Mouse (Mus musculus) brain, embryonic 18.5 days (tissue): ENCODE data around the gene Spata13.

Source experiments
- DNase-seq: peaks from one replicate; pipeline ENCODE4 v3.0.0-alpha.2; 2012; ENCODE audit warnings: low read depth, low spot score

The Spata13 gene

DNA sequence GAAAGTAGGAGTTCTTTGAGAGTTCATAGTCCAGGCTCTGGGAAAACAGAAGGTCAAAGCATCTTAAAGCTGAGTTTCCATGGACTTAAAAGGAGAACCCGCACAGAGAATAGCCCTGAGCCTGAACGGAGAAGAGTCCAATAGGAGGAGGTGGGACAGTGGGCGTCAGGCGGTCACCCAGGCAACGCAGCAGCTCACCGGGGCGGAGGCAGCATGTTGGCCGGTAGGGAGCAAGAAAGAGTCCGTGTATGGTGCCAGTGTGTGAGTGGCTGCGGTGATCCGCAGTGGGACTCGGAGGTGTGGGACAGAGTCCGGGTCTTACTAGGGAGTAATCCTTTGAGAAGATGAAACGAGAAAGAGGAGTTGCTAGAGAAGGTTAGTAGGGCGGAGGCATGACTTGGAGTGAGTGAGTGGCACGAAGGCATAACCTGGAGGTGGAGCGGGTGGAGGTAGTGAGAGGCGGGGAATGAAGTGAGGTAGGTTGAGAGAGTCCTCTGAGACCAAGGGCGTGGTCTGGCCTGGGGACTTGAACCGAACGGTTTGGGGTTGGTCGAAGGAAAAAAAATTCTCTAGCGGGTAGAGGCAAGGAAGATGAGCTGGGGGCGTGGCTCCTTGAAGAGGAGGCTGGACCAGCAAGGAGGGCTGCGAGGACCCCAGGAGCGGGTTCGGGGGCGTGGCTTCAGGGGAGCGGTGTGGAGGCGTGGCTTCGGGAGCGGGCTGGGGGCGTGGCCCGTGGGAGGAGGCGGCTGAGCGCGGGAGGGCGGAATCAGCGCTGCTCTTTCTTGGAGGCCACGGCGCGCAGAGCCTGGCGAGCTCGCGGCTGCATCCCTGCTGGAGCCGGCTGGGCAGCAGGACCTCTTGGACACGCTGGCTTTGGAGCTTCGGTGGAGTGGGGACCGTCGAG lies at the start of gene Spata13:
Spata13 (plus strand) TSS at position 41 of the 904 bp plus-strand sequence.
- peak; percentile 58 for DNase-seq

DNA sequence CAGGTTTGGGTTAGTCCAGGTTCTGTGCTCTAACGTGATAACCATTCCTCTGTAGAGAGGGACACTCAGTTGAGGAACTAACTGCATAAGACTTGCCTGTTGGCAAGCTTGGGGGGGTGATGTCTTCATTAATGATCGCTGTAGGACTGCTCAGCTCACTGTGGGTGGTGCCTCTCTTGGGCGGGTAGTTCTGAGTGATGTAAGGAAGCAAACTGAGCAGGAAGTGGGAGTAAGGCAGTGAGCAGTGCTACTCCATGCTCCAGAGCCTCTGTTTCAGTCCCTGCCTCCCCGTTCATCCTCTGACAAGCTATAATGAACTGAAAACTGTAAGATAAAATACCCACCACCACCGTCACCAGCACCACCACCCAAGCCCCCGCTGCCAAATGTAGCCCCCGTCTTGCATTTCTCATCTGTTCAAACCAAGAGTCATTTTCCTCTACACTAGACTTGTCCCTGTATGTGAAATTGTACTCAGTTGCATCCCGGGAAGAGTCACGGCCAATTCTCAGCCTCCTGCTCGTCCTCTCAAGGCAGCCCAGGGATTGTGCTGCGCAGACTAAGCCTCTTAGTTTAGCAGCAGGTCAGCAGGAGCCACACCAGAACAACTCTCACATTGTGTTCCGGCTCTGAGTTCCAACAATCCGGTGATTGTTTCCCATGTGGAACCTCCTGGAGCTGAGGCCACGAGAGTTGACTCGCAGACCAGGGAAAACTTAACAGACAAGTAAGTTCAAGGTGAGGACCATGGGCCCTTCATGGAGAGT lies 46.9 kb upstream of the Spata13 start:
- DNase-seq, result no peak

DNA sequence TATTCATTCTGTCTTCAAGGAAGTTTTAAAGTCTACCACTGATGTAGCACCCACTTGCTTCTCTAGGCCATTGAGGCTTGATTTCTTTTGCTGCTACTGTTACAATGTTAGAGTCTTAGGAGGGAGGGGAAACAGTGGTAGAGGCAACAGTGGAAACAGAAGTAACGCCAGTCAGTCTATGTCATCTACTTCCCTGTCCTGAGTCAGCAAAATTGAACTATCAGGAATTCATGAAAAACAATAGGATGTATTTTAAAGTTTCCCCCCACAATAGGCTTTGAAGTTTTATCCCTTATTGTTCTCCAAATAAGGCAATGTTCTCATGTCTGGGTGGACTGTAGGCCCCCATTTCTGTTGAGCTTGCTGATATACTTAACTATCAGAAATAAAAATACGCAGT lies 44.8 kb upstream of the Spata13 start:
- no peak for DNase-seq

DNA sequence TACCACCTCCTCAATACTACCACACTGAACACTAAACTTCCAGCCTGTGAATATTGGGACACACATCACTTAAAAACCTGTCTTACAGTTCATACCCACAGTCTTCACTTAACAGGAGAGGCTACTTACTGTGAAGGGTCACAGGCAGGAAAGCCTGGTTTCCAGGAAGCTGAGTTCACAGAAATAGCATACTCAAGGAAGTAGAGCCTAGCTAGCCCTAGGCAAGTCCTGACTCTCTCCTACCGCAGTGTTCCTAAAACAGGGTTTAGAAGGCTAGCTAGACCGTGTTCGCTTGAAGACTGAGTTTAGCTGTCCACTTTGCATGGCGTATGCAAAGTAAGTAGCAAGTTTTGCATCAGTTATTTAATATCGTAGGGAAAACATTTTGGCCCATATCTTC lies 41.5 kb upstream of the Spata13 start:
- DNase-seq, result no peak

DNA sequence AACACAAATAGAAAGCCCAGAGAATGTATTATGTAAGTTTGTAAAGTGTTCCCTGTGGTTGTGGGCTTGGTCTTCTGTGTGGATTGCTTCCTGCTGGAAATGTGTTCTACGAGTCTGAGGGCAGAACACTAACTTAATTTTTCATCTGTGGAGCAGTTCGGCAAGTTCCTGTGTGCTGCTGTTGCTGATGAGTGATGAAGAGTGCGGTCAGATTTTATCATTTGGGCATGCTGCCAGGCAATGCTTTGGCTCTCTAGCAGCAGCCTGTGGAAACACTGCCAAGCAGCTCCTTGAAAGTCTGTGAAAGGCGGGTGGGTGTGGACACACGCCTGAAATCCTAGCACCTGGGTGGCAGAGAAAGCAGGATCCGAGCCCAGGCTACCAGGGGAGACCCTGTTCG lies 41.0 kb upstream of the Spata13 start:
- no peak for DNase-seq

DNA sequence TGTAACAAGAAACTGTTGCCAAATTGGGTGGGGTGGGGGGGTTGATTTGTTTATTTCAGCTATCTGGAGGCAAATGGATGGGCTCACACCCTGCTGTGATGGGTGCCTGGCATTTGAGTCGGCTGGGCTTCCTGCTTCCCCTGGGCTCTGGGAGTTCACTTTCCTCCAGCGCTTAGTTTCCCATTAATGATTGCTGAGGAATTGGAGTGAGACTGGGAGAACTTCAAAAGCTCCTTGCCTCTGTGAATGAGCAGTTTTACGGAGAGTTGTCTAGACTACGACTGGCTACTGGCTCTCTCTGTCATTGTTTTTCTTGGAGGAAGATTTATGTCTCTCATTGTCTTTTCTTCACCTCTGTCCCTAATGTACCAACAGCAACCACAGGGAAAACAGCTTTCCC lies 36.2 kb upstream of the Spata13 start:
- no peak for DNase-seq

DNA sequence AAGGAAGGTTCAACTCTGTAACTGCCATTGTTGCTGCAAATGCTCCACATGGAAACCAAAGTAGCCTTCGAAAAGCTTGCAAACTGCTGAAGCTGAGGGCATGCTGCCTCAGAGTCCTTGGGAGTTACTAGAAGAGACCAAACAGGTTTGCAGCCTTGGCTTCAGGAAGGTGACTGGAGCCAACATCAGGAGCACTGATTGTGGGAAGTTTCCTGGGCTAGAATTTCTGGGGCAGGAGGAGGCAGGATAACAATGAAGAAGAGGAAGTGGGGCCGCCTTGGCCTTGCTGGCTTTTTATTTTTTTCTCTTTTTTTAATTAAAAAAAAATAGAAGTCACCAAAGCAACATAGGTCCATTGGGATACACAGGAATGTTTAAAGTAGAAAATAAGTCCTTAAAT lies 34.8 kb upstream of the Spata13 start:
- DNase-seq, result no peak

DNA sequence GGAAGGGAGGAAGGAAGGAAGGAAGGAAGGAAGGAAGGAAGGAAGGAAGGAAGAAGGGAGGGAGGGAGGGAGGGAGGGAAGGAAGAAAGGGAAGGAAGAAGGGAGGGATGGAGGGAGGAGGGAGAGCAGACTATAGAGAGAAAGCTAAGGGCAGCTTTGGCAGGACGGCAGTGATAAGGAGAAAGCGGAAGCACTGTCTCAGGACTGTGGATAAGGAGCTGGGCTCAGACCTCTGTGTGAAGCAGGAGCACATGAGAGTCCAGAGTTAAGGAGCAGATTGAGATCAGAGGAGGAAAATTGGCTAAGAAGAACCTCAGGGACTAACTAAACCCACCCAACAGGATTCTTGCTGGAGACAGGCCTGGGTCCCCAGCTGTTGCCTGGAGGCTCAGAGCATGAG lies 28.2 kb upstream of the Spata13 start:
- DNase-seq, result no peak

DNA sequence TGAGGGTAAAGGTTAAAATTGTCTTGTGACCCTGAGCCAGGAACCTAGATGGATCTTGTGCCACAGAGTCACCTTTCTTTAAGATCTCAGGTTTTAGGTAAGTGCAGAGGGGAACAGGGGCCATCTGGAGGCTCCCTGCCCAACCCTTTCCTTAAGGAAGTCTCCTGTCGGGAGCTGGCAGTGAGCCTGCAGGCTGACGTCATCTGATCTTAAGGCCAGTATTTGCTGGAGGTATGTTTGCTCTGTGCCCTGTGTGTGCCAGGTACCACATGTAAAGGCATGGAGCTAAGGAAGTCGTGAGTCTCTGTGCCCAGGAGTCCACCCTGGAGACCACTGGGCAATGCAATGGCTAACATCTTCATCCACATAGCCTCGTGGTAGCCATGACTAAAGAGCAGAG lies 27.6 kb upstream of the Spata13 start:
- no peak for DNase-seq

DNA sequence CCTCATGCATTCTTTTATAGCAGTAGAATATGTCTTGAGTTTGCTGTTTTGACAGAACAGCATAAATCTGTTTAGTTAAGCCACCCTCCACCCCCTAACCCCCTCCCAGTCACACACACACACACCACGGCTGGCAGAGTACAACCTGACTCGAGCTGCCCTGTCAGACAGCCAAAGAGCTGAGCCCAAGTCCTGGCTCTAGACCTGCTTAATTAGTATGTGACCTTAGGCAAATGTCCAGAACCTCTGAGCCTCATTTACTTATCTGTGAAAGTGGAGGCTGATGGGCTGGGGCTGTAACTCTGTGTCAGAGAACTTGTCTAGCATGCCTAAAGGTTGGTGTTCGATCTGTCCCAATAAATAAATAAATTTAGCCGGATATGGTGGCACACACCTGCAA lies 26.1 kb upstream of the Spata13 start:
- DNase-seq, result no peak

DNA sequence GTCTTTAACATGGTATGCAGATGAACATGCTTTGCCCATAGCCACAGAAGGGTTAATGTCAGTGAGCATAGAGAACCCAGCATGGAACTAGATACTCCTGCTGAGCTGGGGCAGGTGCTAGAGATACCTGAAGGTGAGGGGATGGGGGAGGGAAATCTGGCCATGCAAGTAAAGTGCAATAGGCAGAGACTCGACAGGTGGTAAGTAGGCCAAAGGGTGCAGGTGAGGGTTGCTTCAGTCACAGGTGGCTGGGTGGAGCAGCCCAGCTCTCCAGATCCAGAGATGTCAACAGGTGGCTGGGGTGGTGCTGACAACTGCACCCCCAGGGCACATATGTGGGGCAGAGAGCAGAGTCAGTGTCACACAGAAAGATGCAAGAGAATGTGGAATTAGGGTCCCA lies 24.6 kb upstream of the Spata13 start:
- no peak for DNase-seq

DNA sequence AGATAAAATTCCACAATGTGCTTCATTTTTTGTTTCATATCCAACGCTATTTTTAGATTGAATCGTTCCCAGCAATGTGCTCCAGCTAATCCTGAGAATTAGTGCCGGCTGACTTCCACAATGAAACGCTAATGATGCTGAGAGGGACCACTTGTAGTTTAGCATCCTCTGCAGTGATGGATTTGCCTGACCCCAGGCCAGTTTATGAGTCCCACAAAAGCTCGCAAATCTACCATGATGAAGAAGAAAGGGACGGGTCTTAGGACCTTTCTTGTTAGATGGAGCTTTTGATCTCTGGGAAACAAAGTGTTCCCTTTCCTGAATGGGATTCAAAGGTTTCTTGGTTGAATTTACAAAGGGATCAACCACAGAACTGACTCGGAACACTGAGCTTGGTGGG lies 21.1 kb upstream of the Spata13 start:
- DNase-seq, result no peak

DNA sequence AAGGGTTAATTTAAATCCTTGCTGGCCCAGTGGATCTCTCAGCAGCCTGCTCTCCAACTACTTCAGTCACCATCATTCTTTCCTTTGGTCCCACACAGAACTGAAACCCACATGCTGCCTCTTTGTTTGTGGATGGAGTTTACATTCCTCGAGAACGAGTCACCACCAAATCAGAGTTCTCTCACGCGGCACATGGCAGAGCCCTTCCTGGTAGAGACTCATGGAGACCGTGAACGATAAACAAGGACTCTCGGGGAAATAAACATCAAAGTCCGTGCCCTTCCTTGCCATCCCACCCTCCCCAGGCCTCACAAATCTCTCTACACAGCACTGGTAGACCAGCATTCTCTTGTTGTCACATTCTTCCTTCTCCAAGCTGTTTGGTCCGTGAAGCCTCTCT lies 12.7 kb upstream of the Spata13 start:
- no peak for DNase-seq

DNA sequence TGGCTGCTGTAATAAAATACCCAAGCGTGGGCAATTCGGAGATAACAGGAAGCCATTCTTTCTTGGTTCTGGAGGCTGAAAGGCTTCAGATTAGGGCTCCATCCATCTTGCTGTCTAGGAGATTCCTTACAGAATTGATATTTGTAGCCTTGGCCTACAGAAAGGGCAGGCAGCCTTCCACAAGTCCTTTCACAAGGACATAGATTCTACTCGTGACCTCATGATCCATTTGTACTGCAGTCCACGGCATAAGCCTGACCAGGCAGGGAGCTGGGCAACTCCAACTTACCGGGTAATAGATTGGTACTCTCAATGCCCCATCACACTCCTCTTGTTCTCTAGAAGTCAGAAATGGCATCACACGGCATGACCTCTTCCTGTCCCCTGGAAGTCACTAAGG lies 8.3 kb upstream of the Spata13 start:
- no peak for DNase-seq

DNA sequence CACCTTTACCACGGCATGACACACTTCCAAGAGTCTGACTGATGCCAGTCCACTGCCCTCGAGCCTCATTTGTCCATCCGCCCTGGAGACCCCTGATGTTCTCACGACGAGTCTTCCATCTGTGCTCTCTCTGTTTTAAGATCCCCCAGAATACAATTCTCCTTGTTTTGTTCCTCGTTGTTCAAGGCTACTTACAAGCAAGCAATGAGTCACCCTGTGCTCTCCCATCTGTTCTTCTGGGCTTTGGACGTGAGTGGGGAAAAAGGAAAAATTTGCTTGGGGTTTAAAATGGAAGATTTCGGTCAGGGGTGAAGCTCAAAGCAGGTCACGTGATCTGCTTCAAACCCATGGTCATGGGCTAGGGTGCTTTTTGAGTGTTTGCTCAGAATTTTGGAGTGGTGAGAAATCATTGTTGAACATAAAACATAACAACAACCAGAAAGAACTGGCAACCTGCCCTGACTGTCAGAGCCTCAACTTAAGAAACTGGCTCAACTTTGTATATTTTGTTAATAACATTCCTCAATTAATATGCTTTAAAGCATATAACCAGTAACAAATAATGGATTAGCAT lies 3.8 kb upstream of the Spata13 start:
- no peak for DNase-seq

DNA sequence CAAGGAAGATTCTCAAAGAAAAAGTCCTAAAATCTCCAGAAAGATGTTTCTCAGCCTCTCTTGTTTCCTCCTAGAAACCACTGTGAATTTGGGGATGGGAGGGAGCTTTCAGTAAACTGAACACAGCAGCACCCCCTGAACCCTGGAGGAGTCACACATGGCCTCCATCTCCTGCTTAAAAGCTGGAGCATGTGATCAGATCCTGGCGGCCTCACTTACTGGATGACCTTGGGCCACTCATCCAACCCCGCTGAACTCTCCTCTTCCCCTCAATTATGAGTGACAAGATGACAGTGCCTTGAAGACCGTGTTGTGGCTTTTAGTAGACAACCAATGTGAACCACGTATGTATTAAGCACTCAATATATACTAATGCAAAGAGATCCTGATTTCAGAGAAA lies 2.8 kb upstream of the Spata13 start:
- no peak for DNase-seq

DNA sequence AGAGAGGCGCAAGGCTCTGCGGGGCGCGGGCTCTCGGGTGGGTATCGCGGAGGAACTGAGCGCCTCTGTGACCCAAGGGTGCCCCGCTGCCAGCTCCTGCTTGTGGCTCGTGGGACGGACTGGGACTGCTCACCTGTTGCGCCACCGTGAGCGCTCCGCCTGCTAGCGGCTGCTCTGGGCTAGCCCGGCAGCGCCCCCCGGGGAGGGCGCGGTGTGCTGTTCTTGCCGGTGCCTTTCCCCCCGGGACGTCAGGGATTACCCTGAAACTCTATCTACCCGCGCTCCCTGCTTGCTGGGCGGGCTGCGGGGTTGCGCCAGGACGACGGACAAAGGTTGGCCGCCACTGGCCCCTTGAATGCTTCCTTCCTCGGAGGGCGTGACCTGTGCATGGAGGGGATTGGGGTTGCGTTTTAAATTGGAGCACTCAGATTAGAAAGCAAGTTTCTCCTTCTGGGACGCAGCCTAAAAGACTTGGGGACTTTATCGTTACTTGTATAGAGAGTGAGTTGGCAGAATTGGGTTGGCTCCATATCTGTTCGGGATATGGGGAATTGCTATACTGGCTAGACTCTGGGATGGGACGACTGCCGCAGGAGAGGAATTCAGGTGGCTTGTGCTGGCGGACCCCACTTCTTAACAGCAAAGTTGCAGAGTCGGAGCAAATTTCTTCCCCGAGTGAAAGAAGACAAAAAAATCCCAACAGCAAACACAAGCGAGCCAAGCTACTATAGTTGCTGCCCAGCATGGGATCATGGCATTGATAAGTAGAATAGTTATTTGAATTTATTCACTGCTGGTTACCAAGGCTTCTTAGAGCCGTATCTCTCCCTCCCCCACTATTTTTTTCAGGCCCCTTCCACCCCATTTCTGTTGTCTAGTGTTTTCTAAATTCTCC lies 1.3 kb downstream of the Spata13 start:
- no peak for DNase-seq

DNA sequence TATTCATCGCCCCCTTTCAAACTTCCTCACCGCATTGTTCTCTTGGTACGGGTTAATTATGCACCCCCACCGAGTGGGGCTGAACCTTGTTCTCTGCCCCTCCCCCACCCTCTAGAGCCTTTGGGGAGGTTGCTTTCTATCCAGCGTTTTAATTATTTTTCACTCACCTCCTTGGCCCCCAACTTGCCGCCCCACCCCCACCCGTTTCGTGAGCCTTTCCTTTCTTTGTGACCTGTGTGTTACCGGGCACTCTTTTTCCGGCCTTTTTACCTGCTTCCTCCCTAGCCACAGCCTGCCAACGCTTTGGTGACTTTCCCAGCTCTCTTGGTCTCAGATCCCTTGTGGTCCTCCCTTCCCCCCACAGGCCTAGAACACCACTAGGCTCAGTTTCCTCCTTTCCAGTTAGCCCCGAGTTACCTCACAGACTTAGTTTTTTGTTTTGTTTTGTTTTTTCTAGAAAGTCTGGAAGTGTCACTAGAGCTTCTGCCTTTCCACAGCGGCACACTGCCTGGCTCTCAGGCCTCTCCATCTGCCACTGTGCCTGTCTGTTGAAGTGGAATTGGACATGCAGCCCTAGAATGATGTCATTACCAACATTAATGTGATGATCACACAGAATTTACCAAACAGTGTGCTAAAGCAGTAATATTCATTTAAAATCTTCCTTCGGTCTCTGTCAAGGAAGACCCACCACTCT lies 2.3 kb downstream of the Spata13 start:
- DNase-seq, result no peak

DNA sequence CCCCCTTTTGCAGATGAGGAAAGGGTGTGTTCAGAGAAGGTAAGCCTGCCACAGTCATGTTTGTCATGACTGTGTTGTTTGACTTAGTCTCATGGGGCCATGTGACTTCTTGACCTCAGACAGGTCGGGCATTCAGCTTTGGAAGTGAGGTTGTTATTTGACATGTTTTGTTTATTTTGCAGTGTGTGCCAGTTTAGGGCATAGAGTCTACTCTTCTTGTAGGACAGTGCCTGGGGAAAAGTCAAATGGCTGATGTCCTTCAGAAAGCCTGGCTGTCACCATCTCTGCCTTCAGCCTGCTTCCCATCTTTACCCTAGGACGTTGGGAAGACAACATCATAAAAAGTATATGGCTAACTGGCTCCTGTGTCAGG lies 2.8 kb downstream of the Spata13 start:
- DNase-seq, result no peak

DNA sequence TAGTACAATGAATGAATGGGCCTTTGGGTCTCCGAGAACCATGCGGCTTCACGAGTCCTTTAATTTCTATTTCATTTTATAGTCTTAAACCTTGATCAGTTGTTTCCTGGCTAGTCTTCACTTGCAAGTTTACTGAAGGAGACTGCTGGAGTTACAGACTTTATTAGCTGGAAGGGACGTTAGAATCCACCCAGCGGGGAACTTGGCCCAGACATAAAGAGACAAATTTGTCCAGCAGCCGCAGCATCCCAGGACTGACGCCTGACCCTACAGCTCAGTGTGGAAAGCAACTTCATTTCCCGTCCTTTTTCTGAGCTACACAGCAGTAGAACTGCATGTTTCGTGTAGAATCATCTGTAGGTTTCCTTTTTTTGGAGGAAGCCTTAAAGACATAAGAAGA lies 3.2 kb downstream of the Spata13 start:
- DNase-seq, result no peak

DNA sequence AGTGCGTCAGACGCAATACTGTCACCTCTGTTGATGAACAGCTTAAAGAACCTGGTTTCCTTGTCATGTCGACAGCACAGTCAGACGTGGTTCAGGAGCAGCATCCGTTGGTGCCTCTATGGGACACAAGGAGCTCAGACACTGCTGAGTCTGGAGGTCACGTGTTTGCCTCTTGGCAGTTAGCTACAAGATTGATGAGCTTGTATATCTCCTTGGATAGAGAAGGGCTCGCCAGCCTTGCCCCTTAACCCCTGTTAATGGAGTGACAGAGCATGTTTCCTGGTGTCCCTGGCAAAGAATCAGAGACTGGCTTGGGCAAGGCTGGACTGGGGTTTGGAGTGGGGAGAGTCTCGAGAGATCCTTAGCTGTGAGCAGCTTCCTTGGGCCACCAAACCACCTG lies 4.4 kb downstream of the Spata13 start:
- no peak for DNase-seq
